Mouse (Mus musculus) retina, postnatal 1 day (tissue): ENCODE data around the gene Hunk.

ENCODE experiments used
- DNase-seq: peaks from one replicate; pipeline ENCODE4 v3.0.0-alpha.2; 2012

Gene Hunk

GRCm38 (mm10) chr16:90511551-90512296 lies 125.9 kb downstream of the Hunk start:
- no peak for DNase-seq

- DNase-seq: no peak
Observed at GRCm38 (mm10) chr16:90517041-90517440, 131.2 kb downstream of the Hunk start.

GRCm38 (mm10) chr16:90518232-90518631 lies 132.4 kb downstream of the Hunk start:
- no peak for DNase-seq

GRCm38 (mm10) chr16:90518732-90519295 lies 133.0 kb downstream of the Hunk start:
- no peak for DNase-seq

GRCm38 (mm10) chr16:90521191-90521950 lies 135.6 kb downstream of the Hunk start:
- peak; percentile 51 for DNase-seq

GRCm38 (mm10) chr16:90521951-90522255 lies 136.1 kb downstream of the Hunk start:
- DNase-seq: peak; percentile 95

- DNase-seq: peak; percentile 51
Observed at GRCm38 (mm10) chr16:90522575-90522974, 136.8 kb downstream of the Hunk start.

GRCm38 (mm10) chr16:90523373-90523772 lies 137.6 kb downstream of the Hunk start:
- DNase-seq: no peak

GRCm38 (mm10) chr16:90523894-90524293 lies 138.1 kb downstream of the Hunk start:
- DNase-seq: no peak

GRCm38 (mm10) chr16:90524393-90524792 lies 138.6 kb downstream of the Hunk start:
- no peak for DNase-seq

- DNase-seq: no peak
Observed at GRCm38 (mm10) chr16:90533119-90533673, 147.4 kb downstream of the Hunk start.

GRCm38 (mm10) chr16:90534591-90534990 lies 148.8 kb downstream of the Hunk start:
- no peak for DNase-seq

- peak; percentile 69 for DNase-seq
Observed at GRCm38 (mm10) chr16:90538926-90539325, 153.1 kb downstream of the Hunk start.

- no peak for DNase-seq
Observed at GRCm38 (mm10) chr16:90541191-90541590, 155.4 kb downstream of the Hunk start.

- no peak for DNase-seq
Observed at GRCm38 (mm10) chr16:90542383-90542782, 156.6 kb downstream of the Hunk start.

GRCm38 (mm10) chr16:90544175-90544574 lies 158.4 kb downstream of the Hunk start:
- no peak for DNase-seq

GRCm38 (mm10) chr16:90545509-90545908 lies 159.7 kb downstream of the Hunk start:
- peak; percentile 35 for DNase-seq

- DNase-seq: no peak
Observed at GRCm38 (mm10) chr16:90546591-90546990, 160.8 kb downstream of the Hunk start.

- DNase-seq: peak; percentile 58
Observed at GRCm38 (mm10) chr16:90547996-90548395, 162.2 kb downstream of the Hunk start.
